Mouse (Mus musculus) cerebellum, postnatal 14 days (tissue): ENCODE results near the gene Ammecr1.

ENCODE experiments used
- DNase-seq, 2 experiments: peaks; one replicate each; pipeline ENCODE4 v3.0.0; 2021; ENCODE audit warnings: mixed read lengths in 2 of 2

The Ammecr1 gene

DNA sequence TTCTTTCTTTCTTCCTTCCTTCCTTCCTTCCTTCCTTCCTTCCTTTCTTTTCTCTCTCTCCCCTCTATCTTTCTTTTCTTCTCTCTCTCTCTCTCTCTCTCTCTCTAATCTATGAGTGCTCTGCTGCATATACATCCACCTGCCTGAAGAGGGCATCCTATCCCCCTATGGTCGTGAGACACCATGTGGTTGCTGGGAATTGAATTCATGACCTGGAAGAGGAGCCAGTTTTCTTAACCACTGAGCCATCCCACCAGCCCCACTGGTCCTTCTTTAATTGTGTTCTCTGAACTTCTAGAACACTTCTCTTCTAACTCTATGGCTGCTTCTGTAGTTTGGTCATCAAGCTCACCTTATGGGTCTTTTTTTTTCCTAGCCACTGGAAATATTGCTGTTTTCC lies 138.9 kb downstream of the Ammecr1 start:
- DNase-seq = no peak

DNA sequence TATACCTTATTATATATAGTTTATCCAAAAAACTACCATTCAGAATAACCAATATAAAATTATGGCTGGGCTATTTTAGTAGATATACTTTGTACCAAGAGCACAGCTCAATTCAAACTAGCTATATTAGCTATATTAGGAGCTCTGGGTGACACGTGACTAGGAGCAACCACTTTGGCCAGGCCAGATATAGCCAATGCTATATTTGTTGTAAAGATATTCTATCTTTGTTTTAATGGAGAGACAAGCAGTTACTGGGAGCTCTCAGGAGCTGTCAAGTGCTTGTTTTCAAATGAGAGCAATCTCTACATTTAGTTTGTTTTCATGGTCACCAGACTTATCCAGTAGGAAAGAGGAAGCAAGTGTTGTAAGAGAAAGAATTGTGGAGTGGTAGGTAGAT lies 141.2 kb downstream of the Ammecr1 start:
- no peak for DNase-seq

DNA sequence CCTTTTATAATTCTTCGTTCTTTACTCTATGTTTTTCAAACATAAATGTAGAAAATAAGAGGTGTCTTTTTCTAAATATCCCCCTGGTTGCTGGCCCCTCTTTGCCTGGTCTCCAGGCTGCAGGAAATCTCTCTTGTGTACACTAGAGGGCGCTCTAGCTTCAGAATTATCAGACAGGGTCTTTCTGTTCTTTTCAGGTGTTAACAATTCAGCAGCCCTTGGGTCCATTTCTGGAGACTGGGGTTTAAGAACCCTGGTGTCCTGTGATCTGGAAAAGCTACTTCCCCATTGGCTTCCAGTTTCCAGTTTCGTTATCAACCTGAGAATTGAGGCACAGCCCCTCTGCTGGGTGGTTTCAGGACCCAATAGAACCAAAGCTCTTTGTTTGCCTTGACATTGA lies 144.7 kb downstream of the Ammecr1 start:
- peak; percentile 36 to 45 for DNase-seq

DNA sequence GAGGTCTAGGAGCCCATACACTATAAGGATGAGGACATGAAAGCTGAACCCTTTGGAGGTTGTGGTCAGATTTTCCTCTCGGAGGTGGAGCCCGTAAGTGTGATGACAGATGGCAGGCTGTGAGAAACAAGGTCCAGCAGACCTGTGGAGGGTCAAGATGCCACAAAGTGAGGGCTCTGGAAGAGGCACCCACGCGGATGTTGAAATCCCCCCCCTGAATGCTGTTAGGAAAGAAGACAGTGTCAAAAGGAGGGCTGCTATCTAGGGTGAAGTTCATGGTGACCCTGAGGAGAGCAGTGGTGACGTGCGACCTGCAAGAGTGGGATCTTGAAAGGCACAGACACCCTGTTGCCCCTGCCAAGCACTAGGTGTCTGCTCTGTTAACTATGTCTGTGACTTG lies 145.3 kb downstream of the Ammecr1 start:
- no peak for DNase-seq

DNA sequence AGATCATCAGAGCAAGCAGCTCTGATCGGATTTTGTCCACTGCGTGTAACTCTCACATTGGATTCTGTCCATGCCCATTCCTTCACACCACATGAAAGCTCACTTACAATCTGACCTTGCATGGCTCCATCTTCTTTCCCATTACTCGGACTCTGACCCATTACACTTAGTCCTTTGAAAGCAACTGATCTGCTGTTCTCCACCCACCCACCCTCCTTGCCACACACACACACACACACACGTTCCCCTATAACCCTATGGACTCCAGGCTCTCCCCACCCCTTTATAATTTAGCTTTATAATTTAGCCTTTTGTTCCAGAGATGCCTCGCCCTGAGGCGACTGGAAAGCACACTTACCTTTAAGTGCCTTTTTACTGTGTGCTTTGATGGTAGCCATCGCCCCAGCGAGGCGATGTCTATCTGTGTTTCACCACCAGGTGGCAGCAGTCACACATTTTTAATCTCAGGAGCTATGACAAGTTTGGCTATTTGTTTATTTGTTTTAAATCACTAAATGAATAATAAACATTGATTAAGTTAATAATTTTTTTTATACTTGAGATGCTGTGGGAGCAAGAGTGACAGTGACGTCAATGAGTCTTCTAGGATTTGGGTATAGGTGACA lies 148.4 kb downstream of the Ammecr1 start:
- DNase-seq = peak; percentile 60 to 66

DNA sequence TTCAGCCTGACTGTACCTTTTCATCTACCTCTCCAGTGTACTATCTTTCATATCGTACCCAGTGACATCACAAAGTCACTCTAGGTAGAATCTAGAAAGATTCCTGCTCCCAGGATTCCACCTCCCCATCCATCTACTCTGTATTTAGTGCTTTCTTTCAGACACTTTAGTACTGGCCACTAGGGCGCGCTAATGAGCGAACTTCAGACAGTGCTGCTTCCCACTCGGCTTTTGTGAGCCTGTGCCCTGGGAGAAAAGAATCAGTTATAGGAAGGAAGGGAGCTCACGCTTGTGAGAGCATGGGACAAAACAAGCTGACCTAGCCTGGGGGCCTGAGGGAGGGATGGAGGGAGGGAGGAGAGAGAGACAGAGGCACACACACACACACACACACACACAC lies 153.4 kb downstream of the Ammecr1 start:
- DNase-seq = peak; percentile 55 to 74

DNA sequence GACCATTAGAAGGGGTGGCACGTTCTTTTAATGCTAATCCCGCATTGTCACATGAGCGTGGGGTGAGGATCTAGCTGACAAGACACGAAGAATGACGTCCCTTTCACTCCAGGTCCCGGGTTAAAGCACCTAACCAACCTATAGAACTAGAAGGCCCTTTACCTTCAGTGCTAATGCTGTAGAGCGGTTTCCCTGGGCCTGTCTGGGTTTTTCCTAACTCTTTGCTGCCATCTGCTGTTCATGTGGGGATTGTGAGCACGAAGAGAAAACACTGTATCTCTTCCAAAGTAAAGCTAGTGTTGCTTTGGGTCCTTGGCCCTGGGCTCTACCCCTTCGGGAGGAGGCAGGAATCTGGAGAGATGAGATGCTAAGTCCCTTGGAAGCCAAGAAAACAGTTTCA lies 158.1 kb downstream of the Ammecr1 start:
- DNase-seq = peak; percentile 74 to 78

DNA sequence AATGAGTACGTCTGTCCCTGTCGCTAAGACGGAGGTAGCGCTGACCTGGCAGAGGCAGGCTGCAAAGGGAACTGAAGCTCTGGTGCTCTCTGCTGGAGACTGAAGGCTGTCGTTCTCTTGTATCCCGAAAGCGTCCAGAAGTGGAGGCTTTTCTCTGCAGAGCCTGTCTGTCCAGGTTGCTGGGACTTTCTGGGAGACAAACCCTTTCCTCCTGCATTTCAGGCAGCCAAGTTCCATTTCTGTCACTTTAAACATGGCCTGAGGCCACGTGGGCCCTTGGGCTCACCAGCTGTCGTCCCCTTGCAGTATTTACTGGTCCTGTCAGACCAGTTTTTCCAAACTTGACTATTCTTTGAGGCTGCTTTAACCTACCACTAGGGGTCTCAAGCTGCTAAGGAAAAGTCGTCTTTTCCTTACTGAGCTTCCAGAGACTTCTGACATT lies 159.9 kb downstream of the Ammecr1 start:
- DNase-seq = peak; percentile 50 to 51

DNA sequence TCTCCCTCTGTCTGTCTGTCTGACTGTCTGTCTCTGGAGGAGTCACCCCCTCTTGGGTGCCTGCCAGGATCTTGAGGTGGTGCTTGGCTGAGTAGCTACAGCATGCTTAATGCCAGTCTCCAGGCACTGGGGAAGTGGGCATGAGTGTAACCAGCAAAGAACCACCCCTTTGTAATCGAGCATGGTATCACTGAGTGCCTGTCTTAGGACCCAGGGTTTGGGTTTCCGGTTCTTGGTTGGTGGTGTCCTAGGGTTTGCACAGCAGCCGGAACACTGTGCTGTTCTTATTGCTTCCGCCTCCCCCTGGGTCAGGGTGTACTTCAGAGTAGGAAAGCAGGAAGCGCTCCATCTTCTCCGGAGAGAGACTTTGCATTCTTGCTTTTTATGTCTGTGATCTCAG lies 160.4 kb downstream of the Ammecr1 start:
- peak in 1 of 2 experiments; percentile 42 for DNase-seq

DNA sequence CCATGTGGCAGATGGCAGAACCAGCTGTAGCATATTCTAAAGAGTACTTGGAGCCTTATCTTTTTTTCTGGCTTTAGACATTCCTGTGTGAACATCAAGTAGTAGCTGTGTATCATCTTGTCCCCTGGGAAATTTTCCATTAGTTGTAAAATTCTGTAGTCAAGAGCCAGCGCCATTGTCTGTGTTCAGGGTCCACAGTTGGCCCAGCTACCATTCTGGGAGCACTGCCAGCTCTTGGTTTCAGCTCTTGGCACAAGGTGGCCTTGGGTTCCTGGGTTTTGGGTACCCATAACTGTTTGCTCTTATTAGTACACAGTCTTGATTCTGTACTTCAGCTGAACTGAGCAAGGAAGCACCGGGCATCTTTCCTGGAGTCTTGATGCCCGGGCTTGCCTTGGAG lies 161.9 kb downstream of the Ammecr1 start:
- DNase-seq = peak; percentile 79 to 82
